Mouse (Mus musculus) adrenal gland, postnatal 14 days (tissue): Measurements from ENCODE around the gene Hspb1. TPM values are rescaled to one million over a fixed set of nuclear protein-coding genes. Genes with fewer than 3 reads are reported as not detected.

Experiments
- DNase-seq: peaks from one replicate; pipeline ENCODE4 v3.0.0; 2021; ENCODE audit warnings: mixed read lengths
- total RNA-seq: library from RNA; stranded (reverse); gene quantifications from 2 replicates; pipeline ENCODE4 v1.2.3, GENCODE M21; 2021

Hspb1 gene
- total RNA-seq, 1 experiment from 2014 or later, result 97.7 TPM

DNA sequence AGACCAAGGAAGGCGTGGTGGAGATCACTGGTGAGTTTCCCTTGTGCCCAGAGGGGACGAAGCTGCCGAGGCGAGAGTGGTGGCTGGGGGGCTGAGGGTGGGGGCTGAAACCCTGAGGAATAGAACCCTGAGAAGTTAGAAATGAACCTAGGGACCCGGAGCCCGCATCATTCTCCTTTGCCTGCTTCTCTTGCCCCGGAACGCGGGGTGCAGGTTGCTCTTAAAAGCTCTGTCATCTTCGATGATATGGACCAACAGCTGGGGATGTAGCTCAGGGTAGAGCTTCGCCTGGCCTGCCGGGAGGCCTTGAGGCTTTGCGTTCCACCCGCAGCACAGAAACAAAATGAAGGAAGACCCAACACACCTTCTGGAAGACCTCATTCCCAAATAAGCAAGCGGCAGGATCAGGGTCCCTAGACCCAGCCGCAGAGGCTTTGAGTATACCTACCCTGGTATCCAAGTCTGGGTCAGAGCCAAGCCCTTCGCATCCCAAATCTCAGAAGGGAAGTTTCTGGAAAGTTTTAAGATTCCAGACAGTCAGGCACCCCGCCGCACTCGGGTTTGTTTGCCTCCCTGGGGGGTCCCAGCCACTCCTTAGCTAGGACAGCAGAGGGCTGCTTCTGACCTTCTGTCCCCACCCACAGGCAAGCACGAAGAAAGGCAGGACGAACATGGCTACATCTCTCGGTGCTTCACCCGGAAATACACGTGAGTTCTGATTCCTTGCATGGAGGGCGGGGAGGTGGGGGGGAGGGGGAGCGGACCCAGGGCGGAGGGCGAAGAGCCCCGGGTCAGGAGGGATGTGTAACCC, 891 bp downstream of the Hspb1 start:
- DNase-seq, result no peak

DNA sequence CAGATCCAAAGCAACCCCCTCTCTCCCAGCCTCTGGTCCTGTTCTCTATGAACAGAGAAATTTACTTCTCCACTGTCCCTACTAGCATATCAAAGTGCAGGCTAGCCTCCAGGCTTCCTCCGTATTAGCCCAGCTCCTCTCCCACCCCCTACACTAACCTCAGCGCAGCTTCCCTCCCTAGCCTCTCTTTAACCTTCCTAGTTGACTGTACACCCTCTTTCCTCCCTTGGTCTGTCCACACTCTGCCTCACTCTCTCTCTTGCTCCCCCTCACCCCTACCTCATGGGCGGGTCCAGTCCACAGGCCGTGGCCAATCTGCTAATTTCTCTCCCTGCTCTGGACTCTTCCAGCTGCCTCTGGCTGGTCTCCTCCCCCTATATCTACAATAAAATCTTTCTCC, 2.6 kb downstream of the Hspb1 start:
- no peak for DNase-seq

DNA sequence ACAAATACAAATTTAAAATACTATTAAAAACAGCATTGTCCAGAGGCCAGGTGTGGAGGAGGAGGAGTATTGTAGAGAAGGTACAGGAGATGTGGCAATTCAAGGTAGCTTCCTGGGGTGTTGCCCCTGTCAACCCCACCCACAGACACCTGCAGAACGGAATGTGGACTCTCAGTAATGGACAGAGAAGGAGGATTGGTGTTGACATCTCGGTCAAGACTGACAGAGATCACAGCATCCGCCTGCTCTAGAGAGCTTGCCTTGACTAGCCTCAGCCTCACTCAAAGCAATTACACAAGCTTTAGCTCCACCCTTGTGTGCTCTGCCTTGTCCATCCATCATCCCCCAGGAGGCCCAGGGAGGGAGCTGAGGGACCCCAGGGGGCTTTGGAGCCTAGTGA, 3.2 kb downstream of the Hspb1 start:
- DNase-seq, result no peak

DNA sequence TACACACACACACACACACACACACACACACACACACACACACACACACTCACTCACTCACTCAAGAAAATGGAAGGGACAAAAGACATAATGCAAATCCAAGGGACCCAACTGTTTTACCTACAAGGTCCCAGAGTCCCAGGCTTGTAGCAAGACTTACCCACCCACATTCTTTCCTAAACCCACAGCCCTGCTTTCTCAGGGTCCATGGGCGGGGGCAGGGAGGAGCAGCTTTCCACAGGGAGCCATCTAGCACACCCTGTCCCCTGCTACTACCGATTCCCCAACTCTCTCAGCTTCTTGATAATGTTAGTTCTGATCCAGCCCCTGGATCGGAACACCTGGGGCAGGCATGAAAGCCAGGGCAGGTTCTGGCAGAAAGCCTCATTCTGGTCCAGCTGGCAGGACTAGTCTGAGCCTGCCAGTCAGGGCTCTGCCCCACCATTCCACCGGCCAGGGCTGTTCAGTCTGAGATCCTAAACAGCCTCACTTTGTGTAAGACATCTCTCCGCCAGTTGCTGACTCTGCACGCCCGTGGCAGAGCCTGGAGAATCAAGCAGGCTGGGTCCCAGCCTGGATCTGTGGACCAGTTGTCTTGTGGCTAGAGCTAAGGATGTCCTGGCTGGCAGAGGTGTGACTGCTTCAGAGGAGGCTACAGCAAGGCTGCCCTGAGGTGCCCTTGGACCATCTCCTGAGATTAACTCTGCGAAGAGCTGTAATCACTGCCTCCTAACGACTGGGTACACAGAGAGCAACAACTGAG, 5.1 kb downstream of the Hspb1 start:
- DNase-seq, result no peak

DNA sequence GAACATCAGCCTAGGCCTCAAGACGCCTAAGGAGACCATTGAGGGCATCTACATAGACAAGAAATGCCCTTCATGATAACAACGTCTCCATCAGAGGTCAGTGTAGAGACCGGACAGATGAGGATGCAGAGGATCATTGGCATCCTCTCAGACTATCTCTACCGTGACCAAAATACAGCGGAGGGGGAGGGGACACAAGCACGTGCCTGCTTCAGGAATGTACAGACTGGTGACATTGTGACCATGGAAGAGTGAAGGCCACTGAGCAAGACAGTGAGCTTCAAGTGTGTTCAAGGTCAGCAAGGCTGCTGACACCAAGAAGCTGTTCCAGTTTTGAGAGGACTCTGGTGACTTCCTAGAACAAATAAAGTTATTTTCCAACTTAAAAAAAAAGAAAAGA, 7.2 kb downstream of the Hspb1 start:
- DNase-seq, result peak; percentile 45

DNA sequence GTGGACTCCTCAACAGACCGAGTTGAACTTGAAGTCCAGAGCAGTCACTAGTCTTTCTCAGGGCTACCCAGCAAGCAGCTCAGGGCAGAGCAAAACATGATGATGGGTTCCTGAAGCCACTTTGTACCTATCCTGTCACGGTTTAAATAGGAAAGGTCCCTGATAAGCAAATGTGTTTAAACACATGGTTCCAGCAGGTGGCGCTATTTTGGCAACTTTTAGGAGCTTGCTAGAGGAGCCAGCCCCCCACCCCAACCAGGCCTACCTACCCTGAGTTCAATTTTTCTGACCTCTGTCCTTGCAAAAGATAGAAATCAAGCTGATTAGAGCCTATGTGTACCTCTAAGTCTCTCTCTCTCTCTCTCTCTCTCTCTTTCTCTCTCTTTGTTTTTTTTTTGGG, 10.3 kb downstream of the Hspb1 start:
- peak; percentile 81 for DNase-seq

DNA sequence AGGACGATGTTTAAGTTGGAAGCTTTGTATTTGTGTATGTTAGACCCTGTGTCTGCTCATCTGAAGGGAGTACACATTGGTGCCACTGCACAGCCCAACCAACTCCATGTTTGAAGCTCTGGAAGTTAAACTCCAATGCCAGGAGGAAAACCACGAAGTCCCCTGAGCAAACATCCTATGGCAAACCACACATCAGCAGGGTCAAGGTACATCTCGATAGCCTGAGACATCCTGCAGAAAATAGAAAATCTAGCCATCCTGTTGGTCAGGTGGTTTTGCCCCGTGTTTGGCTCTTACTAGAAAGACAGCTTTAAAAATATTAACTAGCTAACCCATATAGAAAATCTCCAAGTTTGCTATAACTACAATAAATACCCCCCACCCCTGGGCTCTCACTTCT, 11.3 kb downstream of the Hspb1 start:
- DNase-seq, result no peak

DNA sequence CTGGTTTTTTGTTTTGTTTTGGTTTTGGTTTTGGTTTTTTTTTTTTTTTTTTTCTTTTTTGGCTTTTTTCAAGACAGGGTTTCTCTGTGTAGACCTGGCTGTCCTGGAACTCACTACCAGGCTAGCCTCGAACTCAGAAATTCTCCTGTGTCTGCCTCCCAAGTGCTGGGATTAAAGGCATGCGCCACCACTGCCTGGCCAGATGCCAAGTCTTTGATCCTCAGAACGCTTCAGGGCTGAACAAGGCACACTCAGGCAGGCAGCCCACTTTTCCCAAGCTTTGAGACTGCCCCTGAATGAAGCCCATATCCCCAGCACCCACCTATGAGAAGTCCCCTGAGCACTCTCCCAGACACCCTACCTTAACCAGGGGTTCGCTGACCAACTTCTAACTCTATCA, 12.1 kb downstream of the Hspb1 start:
- peak; percentile 38 for DNase-seq

DNA sequence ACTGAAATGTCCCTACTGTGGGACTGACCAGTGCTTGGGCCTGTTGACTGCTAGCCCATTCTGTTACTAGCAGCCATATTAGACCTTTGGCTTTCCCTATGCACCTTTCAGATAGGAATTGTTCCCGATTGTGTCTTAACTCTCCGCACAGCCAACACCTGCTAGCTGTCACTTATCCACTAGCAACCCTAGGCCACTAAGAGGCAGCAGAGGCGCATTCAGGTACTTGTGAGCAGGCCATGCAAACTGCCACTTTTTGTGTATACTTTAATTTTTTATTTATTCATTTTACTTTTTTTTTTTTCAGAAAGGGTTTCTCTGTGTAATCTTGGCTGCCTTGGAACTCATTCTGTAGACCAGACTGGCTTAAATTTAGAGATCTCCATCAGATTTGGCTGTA, 13.0 kb downstream of the Hspb1 start:
- DNase-seq, result no peak

DNA sequence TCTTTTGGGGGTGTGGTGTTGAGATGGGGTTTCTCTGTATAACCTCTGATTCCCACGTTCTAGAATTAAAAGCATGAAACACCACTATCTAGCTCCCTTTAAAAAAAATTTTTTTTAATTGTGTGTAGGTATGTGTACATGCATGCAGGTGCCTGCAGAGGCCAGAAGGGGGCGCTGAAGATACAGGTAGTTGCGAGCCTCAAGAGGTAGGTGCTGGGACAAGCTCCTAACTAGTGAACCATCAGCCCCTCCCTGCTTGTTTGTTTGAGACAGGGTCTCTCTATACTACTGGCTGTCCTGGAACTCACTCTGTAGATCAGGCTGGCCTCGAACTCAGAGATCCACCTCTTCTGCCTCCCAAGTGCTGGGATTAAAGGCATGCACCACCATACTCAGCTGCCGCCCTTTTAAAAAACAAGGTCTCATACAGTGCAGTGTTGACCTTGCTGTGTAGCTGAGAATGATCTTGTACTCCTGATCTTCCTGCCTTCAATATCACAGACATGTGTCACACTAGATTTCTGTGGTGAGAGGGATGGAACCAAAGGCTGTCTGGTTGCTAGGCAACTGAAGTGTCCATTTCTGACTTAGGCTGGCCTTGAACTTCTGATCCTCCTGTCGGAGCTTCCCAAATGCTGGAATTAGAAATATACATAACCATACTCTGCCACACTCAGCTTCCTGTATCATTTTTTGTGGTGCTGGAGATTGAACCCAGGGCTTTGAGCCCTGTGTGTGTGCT, 13.8 kb downstream of the Hspb1 start:
- peak; percentile 51 for DNase-seq

DNA sequence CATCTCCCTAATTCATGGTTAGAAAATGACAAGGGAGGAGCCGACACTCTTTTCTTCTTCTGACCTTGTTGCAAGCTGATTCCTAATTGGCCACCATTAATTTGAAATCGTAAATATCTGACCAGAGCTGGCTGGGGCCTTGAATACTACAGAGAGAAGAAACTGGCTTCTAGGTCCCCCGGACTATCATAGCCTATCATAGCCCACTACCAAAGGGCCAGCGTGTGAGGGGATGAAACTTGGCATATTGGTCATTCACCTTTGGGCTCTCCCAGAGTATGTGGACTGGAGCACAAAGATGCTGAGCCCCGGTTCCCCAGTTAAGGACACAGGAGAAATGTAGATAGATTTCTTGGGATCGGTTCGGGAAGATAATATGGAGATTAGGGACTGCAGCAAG, 15.3 kb downstream of the Hspb1 start:
- no peak for DNase-seq

DNA sequence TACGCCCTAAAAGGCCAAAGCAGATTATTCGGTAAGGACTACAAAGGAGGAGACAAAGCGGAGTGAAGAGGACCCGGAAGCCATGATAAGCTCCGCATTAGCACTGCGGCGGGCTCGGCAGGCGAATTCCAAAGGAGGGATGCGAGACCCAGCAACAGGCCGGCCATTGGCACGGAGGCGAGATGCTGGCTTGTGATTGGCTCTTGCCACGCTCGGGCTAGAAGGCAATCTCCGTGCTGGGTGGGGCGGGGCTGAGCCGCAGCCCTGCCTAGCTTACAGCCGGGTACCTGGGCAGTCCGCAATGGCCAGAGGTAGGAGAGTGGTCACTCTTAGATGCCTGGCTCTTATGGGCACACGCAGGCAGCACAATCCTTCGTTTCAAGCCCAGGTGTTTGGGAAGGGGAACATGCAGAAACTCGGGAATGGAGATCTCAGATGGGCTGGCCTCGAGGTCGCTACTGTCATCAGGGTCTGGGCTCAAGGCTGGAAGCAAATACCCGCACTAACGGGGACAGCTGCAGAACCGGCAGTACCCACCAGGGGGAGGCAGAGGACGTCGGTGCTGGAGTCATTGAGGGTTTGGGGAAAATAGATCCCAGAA, 15.9 kb downstream of the Hspb1 start:
- DNase-seq, result peak; percentile 95

DNA sequence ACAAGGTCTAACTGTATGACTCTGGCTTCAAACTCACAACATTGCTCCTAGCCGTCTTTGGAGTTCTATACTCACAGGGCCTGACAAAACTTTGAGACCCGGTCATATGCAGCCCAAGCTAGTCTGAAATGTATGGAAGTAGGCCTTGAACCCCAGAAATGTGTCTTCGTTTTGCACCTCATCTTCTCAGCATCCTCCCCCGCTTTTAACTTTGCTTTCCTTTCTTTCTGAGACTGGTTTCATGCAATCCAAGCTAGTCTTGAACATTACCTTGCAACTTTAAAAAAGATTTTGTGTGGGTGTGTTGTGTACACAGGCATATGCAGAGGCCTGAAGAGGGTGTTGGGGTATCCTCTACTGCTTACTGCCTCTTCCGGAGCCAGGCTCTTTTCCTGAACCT, 16.5 kb downstream of the Hspb1 start:
- DNase-seq, result no peak

DNA sequence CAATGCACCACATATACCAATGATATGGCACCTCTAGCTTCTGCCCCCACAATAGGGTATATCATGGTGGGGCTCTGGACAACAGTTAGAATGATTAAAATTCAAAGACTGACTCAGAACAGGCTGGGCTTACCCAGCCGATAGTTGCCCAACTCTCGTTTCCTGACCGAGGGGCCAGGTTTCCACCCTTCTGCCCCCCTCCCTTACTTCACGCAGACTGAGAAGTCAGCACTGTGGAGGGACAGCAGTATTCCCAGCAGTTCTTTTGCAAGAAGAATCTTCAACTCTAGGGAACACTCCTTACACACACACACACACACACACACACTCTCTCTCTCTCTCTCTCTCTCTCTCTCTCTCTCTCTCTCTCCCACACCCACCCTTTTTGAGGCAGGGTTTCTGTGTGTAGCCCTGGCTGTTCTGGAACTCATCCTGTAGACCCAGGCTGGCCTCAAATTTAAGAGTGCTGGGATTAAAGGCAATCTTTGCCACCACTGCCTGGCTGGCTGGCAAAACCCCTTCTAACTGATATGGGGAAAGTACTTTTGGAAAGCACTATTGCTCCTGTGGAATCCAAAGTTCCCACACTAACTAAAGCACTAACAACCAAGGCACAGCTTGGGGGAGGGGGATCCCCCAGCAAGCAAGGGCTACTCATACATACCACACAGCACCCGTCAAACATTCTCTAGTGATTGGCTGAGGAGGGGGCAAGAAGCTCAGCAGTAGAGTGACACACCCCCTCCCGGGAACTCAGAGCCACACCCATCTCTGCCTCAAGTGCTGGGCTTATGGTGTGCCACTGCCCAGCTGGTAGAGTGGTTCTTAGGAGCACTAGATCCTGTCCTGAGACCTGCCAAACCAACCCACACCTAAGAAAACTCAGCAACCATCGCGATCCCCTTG, 17.9 kb downstream of the Hspb1 start:
- DNase-seq, result peak; percentile 43

DNA sequence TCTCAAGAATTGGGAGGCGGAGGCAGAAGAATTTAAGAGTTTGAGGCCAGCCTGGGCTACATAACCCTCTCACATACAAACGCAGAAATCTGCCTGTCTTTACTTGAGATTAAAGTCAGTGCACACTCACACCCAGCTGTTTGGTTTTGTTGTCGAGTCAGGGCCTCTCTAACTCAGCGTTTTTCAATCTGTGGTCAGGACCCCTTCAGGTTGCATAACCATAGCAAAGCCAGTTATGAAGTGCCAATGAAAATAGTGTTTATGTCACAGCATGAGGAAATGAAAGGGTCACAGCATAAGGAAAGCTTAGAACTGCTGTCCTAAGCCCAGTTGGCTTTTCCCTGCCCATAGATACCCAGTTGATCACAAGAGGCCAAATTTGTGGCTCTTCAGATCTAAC, 19.1 kb downstream of the Hspb1 start:
- DNase-seq, result no peak

DNA sequence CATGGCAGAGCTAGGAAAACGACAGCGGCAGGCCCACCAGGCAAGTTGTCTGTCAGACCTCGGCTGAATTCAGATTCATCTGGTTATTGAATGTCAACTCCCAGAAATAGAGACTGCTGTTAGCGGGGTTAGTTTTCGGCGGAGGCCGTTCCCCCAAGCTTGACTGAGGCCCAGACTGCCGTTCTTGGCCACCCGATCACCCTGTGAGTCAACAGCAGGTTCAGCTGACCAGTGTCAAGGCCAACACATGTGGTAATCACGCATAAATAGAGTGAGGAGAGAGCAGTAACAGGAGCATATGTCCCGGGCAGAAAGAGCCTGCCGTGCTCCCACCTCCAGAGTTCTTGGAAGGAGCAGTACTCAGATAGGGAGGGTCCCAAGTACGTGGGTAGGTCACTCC, 19.5 kb downstream of the Hspb1 start:
- DNase-seq, result peak; percentile 87

DNA sequence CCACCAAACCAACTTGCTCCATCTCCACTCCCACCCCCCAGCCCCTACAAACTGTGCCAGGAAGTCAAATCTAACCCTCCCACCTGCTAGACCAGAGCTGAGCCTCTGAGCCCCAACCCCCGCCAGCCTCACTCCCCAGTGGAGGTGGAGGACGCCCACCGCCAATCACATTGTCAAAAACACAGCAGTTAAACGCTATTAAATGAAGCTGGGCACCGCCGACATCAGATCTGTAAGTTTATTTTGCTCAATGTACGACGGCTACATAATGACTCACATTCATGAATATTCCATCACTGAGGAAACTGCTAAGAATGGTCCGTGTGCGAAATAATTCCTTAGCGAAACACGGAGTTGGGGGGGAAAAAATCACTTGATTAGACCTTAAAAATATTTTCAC, 20.5 kb downstream of the Hspb1 start:
- no peak for DNase-seq

DNA sequence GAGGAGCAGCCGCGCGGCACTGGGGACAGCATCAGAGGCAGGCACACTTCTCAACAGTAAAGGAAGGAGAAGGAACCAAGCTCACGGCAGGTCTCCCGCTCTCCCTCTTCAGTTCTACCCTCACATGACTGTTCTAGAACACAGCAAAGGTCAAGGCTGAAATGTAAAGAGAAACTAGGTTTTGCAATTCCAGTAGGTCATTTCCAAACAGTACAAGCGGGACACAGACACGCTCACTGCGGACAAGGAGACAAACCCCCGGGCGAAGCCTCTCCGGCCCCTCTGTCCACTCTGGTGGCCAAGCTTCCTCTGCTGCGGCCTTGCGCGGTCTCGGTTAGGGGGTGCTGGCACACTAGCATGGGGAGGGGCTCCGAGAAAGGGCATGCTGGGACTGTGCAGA, 21.3 kb downstream of the Hspb1 start:
- no peak for DNase-seq

DNA sequence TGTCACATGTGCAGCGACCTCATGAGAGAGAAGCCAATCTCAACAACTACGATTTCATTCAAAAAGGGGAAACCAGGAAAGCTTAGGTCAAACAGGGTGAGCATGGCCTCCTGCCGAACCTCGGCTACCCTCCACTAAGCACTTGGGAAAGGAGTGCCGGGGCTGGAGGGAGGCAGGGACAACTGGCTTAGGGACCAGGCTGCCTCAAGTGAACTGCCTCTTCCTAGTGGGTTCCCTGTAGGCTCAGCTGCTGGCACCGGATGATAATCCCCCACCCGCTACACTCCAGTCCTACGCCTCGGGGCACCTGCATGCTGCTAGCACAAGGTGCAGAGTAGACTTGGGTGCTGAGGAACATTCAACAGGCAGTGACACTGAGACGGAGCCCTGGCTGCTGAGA, 21.9 kb downstream of the Hspb1 start:
- peak; percentile 56 for DNase-seq

DNA sequence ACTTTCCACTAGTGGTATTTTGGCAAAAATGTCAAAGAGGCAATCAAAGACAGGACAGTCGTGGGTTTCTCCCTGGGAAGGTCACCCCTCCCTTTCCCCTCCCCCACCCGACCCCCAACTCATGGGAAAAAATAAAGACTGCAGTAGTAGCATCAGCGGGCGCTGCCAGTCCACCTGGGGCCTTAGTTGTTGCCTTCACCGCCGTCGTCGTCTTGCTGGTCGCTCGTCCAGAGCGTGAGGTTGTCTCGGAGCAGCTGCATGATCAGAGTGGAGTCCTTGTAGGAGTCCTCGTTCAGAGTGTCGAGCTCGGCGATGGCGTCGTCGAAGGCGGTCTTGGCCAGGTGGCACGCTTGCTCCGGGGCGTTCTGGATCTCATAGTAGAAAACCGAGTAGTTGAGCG, 23.1 kb downstream of the Hspb1 start:
- no peak for DNase-seq

DNA sequence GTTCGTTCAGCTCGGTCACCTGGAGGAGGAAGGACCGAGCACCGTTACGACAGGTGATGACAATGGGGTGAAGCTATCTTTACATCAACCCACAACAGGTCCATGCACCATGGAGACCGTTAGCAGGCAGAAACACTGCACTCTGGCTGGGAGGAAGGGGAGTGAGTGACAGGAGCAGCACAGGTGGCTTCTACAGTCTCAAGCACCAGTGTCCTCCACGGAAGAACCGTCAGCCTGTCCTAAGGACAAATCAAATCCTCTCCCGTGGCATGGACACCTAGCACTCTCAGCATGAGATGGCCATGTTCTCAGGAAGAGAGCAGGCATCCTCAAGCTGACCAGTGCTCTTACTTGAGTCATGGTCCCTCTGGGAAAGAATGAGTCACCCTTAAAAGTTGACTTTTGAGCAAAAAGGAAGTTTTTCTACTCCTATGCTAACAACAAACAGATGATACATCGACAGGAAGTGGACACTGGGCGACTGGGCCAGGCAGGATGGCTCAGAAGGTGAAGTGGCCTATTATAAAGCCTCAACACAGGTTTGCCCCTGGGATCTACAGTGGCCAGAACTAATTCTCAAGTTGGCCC, 24.0 kb downstream of the Hspb1 start:
- DNase-seq, result no peak
